Mouse (Mus musculus) lung, adult 2 months (tissue): ENCODE data around the gene Adtrp. TPM values are rescaled to one million over a fixed set of nuclear protein-coding genes. Genes with fewer than 3 reads are reported as not detected.

Source experiments
- DNase-seq: peaks from one replicate; pipeline ENCODE4 v3.0.0; 2022
- H3K4me1 ChIP-seq: fragments of 200-500 bp; 2 replicates; pipeline ENCODE4 v1.6.1; 2011; ENCODE audit warnings: low read length; ENCODE audit not compliant: control insufficient read depth, insufficient read depth
- H3K4me3 ChIP-seq: fragments of 200-500 bp; replicated peaks from 2 replicates; pipeline ENCODE3; 2011; ENCODE audit warnings: low read depth, mild to moderate bottlenecking, control low read depth, low read length; ENCODE audit errors: extremely low read depth
- CTCF ChIP-seq: fragments of 200-500 bp; IDR thresholded peaks from 2 replicates; pipeline ENCODE4 v1.5.1; 2011; ENCODE audit warnings: mild to moderate bottlenecking, low read length, control low read depth; ENCODE audit not compliant: insufficient read depth
- POLR2A ChIP-seq: fragments of 200-500 bp; IDR thresholded peaks from 2 replicates; pipeline ENCODE4 v1.6.1; 2011; ENCODE audit warnings: low read depth, mild to moderate bottlenecking, control low read depth, low read length, borderline replicate concordance; ENCODE audit errors: extremely low read depth
- whole genome bisulfite sequencing: fragments of 180-500 bp; shearing (Covaris S2); methylation state at CpG from one replicate; pipeline ENCODE4 v1.1.7; 2018; 5-methylcytosine and 5-hydroxymethylcytosine counted together
- polyA plus RNA-seq: library from polyadenylated mRNA; depleted of rRNA; stranded (reverse); fragments of >200 nt; gene quantifications from 2 replicates; pipeline ENCODE4 v1.2.3, GENCODE M21; 2012

Adtrp gene
- polyA plus RNA-seq, 1 experiment: 4.3 TPM

DNA sequence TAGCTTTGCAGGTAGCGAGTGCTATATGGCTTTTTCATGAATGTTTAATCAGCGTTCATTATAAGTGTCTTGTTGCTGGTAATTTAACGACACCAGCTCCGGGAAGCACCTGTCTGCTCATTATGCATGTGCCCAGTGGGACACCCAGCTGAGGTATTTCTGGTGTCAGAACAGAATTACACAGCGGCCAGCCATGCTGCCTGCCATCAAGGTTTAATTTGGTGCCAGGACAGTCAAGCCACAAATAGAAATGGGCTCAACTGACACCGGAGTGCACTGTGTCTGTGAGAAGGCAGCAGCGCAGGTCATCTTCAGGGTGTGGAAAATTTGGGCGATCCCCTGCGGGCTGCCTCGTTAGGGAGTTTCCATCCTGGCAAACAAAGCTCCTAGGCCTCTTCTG is 87.0 kb downstream of the Adtrp start:
- TF ChIP-seq CTCF: no peak
- TF ChIP-seq POLR2A: no peak
- no peak for DNase-seq
- no peaks in the 10 kb centered on the region for H3K4me1 ChIP-seq
- 69% methylated on average over 10 of the region's 10 CpGs for WGBS
- no peak overlapping the region for H3K4me3 ChIP-seq

DNA sequence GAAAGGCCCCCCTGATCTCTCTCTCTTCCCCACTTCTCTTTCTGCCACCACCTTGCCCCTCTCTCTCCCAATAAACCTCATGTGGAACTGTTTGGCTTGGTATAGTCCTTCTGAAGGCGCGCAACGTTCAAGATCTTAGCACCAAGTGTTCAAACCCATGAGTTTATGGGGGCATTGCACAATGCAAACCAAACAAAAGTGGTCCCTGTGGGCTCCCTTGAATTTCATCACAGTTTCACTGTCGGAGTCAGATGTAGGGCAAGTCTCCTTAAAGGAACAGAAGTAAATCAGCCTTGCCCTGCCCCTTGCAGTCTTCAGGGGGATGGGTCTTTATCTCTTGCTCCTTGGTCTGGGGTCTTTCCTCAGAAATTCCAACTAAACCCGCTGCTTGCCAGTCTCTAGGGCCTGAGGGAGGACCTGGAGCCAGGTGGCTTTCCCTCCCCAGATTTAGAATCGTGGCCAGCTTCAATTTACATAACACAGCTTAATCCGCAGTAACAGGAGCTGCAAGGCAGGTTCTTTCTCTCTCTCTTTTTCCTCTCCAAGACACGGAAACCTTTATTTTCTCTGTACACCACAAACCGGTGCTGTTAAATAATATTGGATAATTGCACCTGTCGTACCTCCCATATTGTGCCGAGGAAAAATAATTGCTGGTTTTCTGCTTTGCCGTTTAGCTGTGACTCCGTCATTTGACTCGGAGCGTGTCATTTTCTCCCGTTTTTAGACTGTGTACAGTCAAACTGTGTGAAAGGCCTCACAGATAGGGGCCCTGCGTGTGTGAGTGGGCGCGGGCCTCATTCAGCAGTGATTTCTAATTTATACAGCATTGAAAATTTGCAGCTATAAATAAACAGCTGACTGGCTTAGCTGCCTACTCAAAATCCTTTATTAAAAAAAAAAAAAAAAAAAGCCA is 88.7 kb downstream of the Adtrp start:
- WGBS: 69% methylated on average over 19 of the region's 19 CpGs
- TF ChIP-seq CTCF (no peak), POLR2A (no peak)
- DNase-seq: no peak
- no peak overlapping the region for H3K4me3 ChIP-seq
- H3K4me1 ChIP-seq: no peaks in the 10 kb centered on the region

DNA sequence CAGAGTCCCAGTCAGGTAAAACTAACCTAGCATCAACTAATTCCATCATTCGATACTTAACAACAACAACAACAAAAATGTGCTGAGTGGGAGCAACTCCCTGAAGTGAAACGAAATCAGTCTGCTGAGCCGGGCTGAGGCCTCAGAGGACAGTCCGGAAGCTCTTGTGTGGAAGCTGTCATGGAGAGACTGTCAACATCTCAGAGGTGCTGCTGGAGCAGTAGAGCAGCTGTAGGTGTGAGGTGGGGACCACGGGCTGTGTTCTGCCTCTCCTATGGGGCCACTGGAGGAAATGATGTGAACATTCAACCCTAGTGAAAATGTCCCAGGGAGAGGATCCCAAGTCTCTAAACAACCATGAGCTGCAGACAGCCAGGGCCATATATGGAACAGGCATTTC is 94.4 kb downstream of the Adtrp start:
- DNase-seq: no peak
- WGBS: 76% methylated on average over 5 of the region's 5 CpGs
- no peaks in the 10 kb centered on the region for H3K4me1 ChIP-seq

DNA sequence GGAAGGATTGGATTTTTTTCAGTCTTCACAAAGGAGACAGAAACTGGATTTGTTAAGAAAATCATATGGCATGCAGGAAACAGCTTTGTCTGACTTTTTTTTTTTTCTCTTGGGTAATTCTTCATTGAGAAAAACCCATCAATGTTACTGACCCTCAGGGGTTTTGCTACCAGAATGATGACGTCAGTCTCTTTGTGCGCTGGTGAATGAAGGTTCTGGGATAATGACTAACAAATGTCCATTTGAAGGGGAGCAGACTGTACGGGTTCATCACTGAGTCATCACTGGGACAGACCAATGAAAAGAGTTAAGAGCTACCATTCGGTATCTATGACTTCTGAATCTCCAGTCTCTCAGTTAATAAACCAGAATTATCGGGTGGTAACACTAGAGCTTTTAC is 97.0 kb downstream of the Adtrp start:
- H3K4me1 ChIP-seq: no peaks in the 10 kb centered on the region
- TF ChIP-seq POLR2A: no peak
- TF ChIP-seq CTCF: no peak
- H3K4me3 ChIP-seq: no peak overlapping the region
- no peak for DNase-seq
- 76% methylated on average over 5 of the region's 5 CpGs for WGBS

More for the DNA sequence above, 94.4 kb downstream of the Adtrp start:
- H3K4me3 ChIP-seq: no peak overlapping the region
- TF ChIP-seq CTCF (no peak), POLR2A (no peak)

DNA sequence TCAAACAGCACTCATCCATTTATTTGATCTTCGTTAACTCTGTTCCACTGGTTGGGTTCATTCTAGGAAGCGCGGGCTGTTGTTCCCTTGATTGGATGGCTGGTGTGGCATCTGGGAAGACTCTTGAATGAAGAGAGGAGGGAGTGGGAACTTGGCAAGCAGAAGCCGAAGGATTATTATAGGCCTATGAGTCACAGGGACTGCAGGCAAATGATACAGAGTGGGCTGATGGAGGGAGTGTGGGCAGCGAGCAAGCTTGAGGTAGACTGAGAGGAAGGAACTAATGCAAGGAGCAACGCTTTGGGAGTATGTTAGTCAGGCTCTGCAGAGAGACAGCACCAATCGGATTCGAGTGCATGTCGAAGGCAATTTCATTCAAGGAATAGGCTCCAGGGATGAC is 98.6 kb downstream of the Adtrp start:
- WGBS: 77% methylated on average over 9 of the region's 9 CpGs

DNA sequence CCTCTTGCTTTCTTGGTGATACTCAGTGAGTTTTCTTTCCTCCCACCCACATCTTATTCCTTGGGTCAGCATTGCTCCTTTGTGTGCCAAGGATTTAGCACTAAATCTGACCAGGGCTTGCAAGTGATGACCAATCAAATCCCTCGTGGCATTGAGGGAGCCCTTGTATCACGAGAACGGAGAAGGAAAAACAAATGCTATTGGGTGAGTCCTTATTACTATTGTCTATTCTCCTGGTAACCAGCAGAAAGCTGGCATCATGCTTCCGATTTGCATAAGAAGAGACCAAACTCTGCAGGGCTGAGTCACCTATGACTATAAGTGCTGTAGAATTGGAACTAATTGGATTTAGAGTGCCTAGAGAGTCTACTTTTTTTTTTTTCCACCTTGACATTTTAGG is 99.8 kb downstream of the Adtrp start:
- WGBS: 78% methylated on average over 4 of the region's 4 CpGs
- H3K4me1 ChIP-seq: no peaks in the 10 kb centered on the region
- no peak for TF ChIP-seq POLR2A
- no peak for TF ChIP-seq CTCF
- no peak overlapping the region for H3K4me3 ChIP-seq
- DNase-seq: no peak

More for the DNA sequence above, 98.6 kb downstream of the Adtrp start:
- no peak for DNase-seq
- H3K4me1 ChIP-seq: no peaks in the 10 kb centered on the region
- H3K4me3 ChIP-seq: no peak overlapping the region
- TF ChIP-seq POLR2A (no peak), CTCF (no peak)

DNA sequence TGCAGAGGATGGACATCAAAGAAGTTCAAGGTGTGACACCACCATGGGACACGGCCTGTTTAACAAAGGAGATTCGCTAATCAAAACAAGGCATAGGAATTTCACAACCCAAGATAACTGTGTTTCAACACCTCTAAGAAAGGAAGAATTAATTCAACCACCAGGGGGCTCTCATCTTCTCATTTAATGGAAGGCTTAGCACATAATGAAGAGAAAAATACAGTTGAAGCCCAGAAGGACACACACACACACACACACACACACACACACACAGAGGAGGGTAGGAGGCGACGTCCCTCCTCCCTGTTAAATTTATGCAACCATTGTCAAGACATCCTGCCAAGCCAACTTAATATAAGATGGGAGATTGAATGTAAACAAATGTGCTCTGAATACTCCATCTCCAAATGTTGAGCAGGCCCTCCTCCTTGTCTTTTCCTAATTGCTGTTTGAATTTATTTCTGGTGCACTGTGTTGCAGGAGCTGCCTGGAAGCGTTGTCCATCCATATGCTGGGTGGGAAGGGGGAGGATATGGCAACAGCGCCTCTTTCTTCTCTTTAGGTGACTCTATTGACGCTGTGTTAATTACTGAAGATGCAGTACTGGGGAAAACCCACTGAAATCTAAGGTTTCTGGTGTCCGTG is 100.4 kb downstream of the Adtrp start:
- Histone ChIP-seq H3K4me3 (no peak overlapping the region), H3K4me1 (no peaks in the 10 kb centered on the region)
- WGBS: 39% methylated on average over 8 of the region's 8 CpGs
- no peak for DNase-seq
- TF ChIP-seq CTCF (0 out of 2 replicates have a peak, but pooled peaks have one; percentile 6), POLR2A (no peak)

DNA sequence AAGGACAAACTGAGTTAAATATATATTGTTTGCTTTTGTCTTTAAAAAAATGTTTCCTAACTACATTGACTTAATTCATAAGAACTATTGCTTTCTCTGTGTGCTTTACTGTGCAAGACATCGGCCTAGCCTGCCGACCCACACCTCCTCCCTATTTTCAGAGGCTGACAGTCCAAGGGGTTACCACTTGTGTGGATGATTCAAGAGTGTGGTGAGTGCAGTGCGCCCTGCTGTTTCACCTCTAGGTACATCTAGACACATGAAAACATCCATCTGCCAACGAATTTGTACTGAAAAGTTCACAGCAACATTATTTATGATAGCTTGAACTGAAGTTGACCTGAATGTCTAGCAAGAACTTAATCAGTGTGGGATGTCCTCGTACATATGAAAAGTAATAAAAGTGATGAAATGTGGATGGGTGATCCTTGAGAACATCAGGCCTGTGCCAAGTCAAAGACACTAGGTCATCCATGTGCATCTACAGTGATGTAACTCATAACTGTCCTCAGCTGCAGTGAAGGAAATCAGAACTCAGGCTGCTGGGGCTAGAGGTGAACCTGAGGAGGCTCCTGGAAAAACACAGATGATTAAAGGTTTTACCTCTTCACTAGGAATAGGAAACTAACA is 106.9 kb downstream of the Adtrp start:
- WGBS: 69% methylated on average over 5 of the region's 5 CpGs
- DNase-seq: no peak
- no peaks in the 10 kb centered on the region for H3K4me1 ChIP-seq
- no peak overlapping the region for H3K4me3 ChIP-seq
- TF ChIP-seq POLR2A: no peak
- no peak for TF ChIP-seq CTCF

DNA sequence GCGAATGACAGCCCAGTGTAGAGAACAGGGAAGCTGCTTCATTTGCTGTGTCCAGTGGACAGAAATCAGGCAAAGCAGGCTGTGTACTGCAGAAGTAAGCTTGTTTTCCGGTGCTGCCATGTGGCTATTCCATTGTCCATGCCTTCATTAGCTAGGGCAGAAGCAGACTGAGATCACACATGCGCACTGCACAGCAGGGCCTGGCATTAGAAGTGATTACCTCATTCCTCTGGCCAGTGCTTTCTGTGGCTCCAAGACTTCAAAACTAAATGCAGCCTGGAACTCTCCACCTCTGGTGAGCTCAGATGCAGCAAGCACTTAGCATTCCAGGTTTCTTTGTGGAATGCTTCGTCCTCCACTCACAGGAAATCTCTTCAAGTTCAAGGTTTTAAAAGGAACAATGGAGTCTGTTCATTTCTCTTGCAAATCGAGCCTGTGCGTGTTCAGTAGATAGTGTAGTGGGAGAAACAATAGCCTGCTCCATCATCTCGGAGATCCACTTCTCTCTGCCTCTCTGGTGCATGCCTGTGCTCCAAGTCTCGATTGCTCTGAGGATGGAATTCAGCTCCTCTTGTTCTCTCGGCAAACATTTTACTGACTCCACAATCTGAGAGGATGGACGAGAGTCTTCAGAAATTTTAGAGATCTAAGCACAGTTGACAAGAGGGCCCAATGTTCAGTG is 109.7 kb downstream of the Adtrp start:
- no peak for DNase-seq
- Histone ChIP-seq H3K4me3 (no peak overlapping the region), H3K4me1 (no peaks in the 10 kb centered on the region)
- 41% methylated on average over 10 of the region's 10 CpGs for WGBS
- TF ChIP-seq CTCF (no peak), POLR2A (no peak)

DNA sequence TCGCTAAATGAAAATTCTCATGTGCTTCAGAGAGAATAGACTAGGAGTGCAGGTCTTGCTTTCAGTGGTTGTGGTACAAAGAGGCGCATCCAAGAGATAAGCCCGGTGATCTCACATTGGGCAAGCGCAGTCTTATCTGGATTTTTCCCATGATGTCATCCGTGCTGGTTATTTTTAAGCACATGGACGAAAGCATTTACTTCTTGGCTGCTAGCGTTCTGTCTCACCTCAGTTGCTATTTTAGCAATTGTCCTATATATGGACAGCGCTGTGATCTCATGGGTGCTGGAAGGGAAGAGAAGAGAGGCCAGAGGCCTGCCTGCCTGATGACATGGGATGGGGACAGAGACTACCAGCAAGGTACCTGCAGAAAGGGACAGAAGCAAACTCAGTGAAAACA is 117.8 kb downstream of the Adtrp start:
- H3K4me3 ChIP-seq: no peak overlapping the region
- WGBS: 81% methylated on average over 8 of the region's 8 CpGs
- TF ChIP-seq CTCF: no peak
- no peak for TF ChIP-seq POLR2A
- no peaks in the 10 kb centered on the region for H3K4me1 ChIP-seq
- DNase-seq: no peak
